Mouse (Mus musculus) megakaryocyte progenitor cell, adult 5-6 weeks (primary cell): ENCODE results near the gene Irx1. TPM values are rescaled to one million over a fixed set of nuclear protein-coding genes. Genes with fewer than 3 reads are reported as not detected.

Experiments
- ATAC-seq: replicated peaks from 2 replicates; pipeline ENCODE4 v1.8.0; 2016; ENCODE audit warnings: mild to moderate bottlenecking, moderate TSS enrichment, inconsistent platforms; ENCODE audit not compliant: poor library complexity
- total RNA-seq, 2 experiments: library from RNA; stranded (forward) in 1 of 2; stranded (reverse) in 1 of 2; fragments of 157-497, 149-512 nt in 1 of 2; fragments of 200-1000 nt in 1 of 2; gene quantifications; 2 replicates each; pipeline versions ENCODE4 v1.2.3 to v1.2.4; 2015 to 2017

Gene Irx1
- total RNA-seq, 2 experiments from 2014 or later = not detected

DNA sequence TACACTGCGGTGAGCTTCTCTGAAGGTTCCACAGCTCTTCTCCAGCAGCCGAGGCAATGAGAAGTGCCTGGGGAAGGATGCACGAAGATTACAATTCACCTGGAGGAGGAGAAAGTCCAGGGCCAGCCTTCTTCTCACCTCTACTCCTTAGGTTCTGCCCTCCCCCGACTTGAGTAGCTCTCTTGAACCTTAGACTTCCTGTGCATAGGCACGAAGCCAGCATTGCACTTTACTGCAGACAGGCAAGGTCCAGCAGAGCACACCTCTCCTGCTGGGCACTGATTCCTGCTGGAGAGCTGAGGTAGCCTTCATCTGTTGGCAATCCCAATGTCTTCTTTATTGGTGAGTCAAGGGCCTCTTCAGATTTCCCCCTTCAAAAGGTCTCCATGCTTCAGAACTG, 13.7 kb downstream of the Irx1 start:
- no peak for ATAC-seq

DNA sequence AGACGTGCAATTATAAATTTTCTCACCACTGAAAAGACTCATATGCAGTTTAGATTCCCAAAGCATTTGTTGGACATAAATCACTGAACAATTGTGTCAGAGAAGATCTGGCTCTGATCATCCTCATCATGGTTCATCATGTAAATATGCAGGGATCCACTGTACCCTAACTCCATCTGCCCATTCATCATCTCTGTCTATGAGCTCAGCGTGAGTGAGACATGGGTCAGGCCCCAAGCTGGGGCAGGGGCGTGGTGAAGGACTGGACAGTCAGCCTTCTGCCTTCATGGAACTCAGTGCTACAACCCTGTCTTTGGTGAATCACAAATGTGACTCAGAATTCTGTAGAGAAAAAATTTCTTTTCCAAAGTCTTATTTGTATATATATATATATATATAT, 53.2 kb downstream of the Irx1 start:
- ATAC-seq = no peak
